Mouse (Mus musculus) CD8-positive naive resting alpha-beta T cell, adult 2 months (primary cell): ENCODE results near the gene Lrrk2.

ENCODE experiments used
- DNase-seq, 2 experiments: peaks; one replicate each; pipeline ENCODE4 v3.0.0; 2022; ENCODE audit warnings: low read depth in 2 of 2, low spot score in 2 of 2

The Lrrk2 gene

DNA sequence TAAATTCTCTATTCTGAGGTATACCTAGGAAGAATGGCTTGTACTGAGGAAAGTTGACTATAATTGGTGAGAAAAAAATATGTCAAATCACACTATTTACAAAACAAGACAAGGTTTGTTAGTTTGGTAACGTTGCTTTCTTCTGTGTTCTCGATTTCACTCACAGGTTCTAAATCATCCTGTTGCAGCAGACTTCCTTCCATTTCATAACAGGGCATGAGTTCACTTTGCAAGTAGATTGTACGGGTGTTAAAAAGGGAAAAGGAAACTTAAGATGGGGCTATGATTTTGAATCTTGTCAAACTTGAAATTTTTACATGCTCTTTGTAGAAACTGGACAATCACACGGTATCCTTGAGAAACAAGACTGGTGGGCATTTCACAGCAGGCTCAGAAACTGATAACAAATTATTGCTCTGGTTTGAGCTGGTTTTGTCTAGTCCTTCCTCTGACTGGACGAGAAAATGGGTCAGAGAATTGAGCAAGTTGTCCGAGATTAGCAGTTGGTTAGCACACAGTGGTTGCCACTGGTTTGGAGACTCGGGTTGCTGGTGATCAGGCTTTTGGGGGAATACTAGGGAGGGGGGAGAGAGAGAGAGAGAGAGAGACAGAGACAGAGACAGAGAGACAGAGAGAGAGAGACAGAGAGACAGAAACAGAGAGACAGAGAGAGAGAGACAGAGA, 13.0 kb downstream of the Lrrk2 start:
- no peak for DNase-seq

DNA sequence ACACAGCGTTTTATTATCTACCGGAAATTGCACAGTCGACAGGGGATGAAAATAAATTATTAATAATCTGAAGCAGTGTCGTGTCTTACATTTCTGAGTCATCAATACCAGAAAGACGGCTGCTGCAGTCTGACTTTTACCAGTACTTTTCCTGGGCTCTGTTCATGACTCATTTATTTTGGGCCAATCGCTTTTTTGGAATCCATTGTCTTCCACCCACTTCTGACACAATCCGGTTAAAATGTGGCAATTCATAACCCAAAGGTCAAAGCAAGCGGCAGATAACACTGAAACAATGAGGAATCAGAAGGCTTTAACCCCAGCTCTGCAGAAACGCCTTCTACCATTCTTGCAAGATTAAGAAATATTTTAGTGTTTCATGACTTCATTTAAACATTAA, 17.7 kb downstream of the Lrrk2 start:
- no peak for DNase-seq

DNA sequence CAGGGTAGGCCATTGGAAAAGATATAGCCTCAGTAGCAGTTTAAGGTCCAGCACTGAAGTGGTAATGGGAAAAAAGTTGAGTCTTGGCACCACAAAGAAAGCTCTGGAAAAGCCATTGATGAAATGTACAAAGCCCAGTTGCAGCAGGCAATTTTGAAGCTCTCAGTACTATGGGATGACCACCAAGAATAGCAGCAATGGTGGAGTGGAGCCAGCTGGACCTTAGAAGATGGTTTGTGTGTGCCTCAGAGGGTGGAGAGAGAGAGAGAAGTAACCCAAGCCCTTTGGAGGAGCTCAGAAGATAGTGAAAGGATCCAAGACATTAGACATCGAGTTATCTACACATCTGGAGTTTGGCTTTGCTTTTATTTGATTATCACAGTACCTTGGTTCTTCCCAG, 20.1 kb downstream of the Lrrk2 start:
- DNase-seq: no peak

DNA sequence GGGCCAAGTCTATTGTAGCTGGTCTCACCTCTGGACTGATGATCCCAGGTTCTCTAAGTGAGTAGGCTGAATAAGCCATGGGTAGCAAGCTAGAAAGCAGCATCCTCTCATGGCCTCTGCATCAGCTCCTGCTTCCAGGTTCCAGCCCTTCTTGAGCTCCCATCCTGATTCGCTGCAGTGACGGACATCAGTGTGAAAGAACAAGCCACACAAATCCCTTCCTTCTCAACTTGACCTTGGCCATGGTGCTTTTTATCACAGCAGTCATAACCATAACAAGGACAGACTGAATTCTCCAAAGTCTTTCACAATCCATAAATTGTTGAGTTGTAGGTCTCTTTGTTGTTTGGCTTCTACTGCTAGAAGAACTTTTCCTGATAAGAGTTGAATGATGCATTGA, 20.9 kb downstream of the Lrrk2 start:
- DNase-seq: no peak

DNA sequence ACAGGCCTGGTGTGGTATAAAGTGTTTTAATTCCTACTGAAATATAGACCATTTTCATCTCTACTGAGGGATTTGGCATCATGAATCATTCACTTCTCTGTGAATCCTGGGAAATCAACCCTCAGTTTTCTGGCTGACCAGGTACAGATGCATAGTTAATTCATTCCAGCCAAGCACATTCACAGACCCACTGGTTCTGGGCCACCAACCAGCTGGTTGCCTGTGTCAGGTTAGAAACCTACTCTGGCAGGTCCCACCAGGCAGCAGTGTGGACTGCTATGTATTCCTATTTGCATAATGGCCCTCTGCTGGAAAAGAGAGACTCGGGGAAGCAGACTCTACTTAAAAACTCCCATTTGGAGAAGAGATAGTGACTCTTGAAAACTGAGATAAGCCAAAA, 27.9 kb downstream of the Lrrk2 start:
- no peak for DNase-seq

DNA sequence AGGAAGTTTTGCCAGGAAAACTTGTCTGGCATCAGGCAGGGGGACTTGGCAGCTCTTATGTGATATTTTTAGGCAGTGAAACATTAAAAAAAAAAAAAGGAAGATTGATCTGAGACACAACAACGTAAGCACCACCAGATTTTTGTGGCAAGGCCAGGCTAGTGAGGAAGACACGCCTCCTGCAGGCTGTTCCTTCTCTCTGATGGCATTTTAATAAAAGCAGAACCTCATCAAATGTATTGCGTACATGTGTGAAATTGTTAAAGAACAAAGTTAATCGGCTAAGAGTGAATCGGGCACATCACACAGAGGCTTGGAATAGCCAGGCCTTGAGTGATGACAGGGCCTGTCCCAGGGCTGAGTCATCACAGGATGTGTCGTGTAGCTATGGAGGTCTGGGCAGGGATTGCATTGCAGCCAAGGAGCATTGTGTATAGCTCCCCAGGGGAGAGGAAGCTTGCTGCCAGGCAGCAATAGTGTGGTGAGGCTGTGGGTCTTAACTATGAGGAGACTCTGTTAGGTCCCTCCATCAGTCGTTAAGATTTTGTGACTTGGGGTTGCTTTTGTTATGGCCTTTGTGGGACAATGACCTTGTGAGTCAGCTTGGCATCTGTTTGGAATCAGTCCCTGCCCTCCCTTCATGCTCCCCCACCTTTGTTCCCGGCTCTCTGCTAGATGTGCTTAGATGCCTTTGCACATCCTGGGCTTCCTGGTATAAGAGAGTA, 30.2 kb downstream of the Lrrk2 start:
- DNase-seq: no peak

DNA sequence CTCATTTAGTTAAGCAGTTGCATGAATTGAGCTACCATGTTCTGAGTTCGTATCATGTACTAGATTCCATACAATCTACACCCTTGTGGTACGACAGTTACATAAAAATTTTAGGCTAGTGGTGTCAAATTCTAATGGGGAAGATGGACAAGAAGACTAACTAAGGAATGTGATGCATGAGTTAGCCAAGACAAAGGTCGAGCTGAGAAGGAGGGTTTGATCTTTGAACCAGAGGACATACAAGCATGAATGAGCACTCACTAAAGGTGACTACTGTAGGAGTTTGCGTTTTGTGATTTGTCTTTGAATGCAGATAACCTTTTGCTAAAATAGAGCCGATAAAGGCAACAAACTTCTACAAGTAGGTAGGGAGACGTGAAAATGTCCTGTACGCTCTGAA, 31.1 kb downstream of the Lrrk2 start:
- no peak for DNase-seq

DNA sequence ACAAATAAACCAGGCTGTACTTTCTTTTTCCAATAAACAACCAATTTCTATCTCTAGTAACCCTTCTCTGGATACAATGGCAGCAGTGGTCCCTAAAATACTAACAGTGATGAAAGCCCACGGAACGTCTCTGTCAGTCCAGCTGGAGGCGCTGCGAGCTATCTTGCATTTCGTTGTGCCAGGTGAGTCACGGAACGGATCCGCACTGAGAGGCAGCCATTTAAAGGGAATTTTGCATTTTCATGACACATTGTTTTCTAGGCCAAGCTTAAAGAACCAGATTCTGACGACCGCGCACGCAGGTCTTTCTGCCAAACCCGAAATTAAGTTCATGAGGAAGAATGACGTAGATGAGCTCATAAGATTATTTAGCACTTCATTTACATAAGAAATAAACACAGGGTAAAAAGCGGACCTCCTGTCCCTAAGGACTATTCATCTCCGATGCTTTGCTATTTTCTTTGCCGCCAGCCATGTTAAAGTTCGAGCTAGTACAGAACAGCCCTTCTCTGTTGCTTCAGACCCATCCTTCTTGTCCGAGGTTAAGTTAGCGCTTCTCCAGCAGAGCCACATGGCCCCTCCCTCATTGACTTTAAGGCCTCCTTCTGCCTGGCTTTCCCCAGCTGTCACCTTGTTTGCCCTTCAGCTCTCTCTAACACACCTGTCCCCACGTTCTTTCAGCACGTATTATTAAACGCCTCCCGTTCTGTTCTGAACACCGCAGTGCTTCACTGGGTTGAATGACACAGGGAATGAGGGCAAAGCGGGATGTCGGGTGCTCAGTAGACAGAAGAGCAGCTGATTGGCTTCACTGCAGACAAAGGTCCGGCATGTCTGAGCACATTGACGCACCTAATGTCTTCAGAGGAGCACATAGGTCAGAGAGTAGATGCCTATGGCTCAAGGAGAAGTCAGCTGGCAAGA, 36.5 kb downstream of the Lrrk2 start:
- DNase-seq: no peak

DNA sequence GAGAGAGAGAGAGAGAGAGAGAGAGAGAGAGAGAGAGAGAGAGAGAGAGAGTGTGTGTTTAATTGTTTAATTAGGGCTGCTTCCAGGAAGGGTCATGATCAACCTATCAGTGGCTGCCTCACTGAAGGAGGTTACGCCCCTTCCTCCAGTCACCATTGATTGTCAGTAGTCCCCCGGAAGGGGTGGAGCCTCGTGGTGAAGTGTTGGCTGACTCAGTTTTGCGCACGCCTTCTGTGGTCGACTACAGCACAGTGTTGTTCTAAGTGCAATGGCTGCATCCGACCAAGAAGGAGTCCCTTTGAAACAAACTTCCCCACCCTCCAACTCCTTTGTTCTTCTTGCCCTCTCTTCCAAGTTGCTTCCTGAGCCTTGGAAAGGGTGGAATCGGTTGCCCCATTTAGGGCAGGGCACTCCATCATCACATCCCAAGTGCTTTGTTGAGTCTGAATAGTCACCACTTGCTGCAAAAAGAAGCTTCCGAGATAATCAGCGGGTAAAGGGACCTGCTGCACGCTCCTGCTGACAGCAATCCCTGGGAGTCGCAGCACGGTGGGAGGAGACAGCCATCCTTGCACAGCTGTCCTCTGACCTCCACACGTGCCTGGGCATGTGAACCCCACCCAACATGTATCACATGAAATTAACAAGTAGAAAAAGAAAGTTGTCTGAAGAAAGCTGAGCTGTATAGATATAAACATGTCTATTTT, 62.4 kb downstream of the Lrrk2 start:
- no peak for DNase-seq

DNA sequence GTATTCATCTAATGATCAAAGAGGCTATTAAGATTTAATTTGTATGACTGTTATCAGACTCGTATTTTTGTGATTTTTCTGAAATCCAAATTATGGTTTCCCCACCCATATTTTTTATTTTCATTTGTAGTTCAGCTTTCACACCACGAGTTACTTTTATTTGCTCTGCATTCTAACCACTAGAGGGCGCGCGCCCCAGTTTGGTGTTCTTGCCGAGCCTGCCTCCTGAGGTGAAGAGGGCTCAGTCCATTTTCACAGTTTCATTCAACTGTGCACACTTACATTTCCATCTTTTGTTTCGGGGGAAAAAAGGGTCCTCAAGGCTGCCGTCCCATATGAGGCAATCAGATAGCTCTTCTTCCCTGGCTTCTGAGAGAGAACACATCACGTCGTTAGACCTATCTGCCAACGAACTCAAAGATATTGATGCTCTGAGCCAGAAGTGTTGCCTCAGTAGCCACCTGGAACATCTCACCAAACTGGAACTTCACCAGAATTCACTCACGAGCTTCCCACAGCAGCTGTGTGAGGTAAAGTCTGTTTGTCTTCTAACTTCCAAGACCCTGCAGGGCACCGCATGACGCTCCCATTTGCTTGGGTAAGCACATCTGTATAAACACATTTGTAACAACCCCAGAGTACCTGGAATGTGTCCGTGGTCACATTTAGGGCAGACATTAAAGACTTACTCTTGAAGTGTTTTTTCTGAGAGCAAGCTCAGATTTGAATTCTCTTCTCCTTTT, 64.0 kb downstream of the Lrrk2 start:
- DNase-seq: no peak

DNA sequence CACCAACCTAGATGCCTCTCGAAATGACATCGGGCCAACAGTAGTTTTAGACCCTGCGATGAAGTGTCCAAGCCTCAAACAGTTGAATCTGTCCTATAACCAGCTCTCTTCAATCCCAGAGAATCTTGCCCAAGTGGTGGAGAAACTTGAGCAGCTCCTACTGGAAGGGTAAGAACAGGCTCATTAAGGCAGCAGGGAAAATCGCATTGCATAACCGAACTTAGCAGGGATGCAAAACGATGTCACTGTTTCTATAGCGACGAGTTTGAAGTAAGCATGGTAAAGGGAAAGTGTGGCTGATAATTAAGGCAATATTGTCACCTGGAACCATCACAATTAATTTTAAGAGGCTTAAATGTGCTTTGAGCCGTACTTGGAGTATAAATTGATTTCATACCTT, 65.8 kb downstream of the Lrrk2 start:
- no peak for DNase-seq

DNA sequence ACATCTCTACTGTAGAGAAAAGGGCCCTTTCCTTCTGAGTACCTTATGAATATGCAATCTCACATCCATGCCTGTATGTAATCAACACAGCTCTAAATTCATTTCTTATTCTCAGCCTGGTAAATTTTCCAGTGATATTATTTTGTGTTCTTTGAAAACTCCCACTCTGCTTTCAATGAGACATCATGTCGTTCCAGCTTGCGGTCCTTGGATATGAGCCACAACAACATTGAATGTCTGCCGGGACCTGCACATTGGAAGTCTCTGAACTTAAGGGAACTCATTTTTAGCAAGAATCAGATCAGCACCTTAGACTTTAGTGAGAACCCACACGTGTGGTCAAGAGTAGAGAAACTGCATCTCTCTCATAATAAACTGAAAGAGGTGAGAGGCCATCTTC, 72.5 kb downstream of the Lrrk2 start:
- no peak for DNase-seq

DNA sequence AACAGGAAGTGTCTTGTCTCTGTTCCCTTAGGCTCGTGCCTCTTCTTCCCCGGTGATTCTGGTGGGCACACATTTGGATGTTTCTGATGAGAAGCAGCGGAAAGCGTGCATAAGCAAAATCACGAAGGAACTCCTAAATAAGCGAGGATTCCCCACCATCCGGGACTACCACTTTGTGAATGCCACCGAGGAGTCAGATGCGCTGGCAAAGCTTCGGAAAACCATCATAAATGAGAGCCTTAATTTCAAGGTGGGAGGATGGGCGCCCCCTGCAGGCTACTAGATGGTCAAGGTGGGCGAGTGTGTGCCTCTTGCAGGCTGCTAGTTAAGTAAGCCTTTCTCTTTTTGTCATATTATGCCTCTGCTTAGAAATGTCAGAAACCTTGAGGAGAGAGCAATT, 79.1 kb downstream of the Lrrk2 start:
- no peak for DNase-seq

DNA sequence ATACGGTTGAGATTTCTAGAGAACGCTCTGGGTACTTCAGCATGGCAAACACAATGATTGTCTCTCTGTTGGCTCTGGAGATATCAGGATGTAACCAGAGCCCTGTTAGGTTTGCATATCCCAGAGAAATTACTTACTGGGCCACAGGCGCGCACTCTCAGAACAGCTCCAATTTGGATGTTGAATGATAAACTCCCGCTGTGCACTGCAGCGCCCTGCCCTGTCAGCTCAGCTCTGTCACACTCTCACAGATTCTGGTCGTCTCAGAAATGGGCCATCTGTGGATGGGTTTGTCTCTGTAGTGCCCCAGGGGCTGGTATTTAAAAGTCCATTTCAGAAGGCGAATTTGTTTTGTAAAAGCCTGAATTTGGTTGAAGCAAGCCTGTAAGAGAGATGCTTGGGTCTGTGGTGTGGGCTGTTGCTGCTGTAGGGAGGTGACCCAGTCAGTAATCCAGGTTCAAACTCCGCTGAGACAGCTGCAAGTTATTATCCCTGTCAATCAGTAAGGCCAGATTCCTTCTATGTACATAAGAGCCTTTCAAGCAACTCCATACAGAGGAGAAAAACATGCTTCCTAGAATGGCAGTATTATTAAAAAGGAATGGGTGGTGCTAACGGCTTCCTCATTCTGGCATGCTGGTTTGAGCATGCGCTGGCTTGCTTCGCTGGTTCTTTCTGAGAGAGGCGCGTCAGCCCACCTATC, 80.6 kb downstream of the Lrrk2 start:
- DNase-seq: no peak

DNA sequence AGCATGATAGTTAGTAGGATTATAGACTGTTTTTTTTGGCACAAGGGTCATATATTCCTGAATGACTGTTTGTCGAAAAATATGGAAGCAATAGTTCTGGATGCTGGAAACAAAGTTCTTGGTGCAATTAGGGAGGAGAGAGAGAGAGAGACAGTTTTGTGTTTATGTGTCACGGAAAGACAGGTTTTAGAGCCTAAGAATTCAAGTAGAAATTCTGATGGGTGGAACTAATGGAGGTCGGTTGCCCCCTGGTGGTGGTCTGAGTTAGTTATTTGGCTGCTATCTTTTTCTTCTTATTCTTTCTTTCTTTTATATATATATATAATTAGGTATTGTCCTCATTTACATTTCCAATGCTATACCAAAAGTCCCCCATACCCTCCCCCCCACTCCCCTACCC, 81.6 kb downstream of the Lrrk2 start:
- DNase-seq: no peak

DNA sequence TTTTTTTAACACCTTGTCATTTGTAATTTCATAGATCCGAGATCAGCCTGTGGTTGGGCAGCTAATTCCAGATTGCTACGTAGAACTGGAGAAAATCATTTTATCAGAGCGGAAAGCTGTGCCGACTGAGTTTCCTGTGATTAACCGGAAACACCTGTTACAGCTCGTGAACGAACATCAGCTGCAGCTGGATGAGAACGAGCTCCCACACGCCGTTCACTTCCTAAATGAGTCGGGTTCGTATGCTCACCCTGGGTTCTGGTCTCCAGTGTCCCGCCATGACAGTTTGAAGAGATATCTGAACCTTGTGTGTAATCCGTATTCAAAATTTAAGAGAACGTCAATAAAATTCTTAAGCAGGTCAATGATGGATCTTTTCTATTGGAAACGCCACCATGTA, 82.8 kb downstream of the Lrrk2 start:
- DNase-seq: no peak

DNA sequence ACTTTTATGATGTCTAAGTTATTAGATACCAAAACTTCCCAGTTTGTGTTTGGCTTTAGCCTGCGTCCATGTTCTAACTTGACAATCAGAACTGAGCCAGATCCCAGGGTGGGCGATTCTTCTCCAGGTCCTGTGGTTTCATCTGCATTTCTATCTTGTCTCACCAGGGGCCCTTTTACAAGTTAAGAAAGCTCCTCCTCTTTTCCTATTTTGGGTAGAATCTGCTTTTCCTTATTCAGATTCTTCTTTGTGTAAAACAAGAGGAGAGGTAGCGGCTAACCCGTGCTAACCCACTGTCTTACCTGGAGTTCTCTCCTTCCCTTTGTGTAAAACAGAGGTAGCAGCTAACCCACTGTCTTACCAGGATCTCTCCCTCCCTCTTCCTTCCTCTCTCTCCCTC, 99.1 kb downstream of the Lrrk2 start:
- DNase-seq: no peak

DNA sequence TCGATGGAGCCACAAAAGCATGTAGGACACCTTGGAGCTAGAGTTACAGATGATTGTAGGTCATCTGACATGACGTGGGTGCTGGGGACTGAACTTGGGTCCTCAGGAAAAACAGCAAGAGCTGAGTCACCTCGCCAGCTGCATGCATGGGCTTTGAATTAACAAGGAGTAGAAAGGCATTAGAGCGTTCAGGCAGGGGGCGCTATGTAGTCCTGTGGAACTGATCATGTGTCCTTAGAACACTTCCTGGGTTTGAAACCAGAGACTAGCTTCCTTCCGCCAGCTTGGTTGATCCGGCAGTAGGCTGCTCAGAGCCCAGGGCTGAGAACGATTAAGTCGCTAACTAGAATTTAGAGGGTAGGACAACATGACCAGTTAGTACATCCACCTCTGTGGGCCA, 106.2 kb downstream of the Lrrk2 start:
- no peak for DNase-seq

DNA sequence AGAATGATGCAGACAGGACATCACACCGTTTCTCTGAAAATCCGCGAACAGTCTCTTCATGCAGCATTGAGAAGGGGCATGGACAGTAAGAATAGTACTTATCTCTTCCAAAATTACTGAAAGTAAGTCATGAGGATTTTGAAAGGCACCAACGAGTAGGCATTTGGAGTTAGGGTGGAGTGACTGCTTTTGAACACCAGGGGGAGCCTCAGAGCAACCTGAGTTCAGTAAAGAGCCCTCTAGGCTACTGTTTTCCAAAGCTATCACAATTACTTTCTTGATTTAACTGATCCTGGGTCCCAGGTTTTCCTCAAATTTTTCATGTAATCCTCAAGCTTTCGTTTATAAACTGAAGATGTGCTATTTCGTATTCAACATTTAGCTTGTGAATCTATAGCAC, 108.2 kb downstream of the Lrrk2 start:
- DNase-seq: no peak

DNA sequence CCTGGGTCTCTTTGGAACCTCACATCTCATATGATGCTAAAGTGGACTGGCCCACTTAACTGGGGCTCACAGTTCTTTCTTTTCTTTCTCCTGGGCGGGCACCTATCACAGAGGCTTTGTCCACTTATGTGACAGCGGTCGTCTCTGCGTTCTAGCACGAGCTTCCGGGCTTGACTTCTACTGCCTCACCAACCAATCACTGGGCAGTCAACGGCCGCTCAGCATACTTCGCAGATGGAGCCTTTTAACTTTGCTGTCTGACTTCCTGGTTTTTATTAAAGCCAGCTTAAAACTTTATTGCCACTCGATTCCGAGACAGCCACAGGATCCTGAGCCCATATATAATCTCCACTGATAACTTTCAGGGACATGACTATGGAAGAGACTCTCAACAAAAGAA, 115.4 kb downstream of the Lrrk2 start:
- DNase-seq: no peak
